Mouse (Mus musculus): ENCODE data around the gene Cst13.
"Not testable (repeated sequence)": the region's sequence is repeated elsewhere in the genome, so short reads cannot be mapped to it uniquely, and the experiment has no call there.

Cst13 gene

DNA sequence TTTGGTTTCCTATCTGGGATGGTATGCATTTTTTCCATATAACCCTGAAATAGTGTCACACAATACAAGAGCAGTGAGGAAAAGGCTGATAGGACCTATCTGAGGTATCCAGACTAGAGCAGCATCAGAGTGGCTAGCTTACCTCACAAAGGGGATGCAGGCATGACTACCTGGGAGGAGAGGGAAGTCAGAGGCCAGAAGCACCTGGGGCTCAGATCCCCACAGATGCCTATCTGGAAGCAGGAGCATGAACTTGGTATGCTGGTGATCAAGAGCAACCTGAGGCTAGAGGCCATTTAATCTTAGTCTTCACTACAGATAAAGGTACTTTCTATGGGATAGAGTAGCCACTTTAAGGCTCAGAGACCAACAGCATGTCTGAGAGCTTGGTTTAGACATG, at the start of gene Cst13:
Cst13 (plus strand) TSS at position 173 of the 400 bp plus-strand sequence.
- DNase-seq (ENCODE audit: low read depth, low spot score): no peak

DNA sequence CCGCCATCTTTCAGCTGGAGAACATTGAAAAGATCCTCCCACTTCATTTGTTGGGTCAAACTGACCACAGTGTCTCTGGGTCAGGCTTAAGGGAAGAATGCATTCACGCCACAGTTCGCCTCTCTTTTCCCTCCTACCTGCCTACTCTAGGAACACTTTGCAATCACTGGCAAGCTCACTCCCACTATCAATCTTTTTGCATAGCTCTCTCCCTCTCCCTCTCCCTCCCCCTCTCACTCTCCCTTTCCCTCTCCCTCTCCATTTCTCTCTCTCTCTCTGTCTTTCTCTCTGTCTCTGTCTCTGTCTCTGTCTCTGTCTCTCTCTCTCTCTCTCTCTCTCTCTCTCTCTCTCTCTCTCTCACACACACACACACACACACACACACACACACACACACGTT, 48.5 kb upstream of the Cst13 start, which contains the start of gene Cst11:
Cst11 (minus strand) TSS at position 101 of the 400 bp plus-strand sequence.
- DNase-seq (ENCODE audit: low read depth, low spot score): not testable (repeated sequence)

DNA sequence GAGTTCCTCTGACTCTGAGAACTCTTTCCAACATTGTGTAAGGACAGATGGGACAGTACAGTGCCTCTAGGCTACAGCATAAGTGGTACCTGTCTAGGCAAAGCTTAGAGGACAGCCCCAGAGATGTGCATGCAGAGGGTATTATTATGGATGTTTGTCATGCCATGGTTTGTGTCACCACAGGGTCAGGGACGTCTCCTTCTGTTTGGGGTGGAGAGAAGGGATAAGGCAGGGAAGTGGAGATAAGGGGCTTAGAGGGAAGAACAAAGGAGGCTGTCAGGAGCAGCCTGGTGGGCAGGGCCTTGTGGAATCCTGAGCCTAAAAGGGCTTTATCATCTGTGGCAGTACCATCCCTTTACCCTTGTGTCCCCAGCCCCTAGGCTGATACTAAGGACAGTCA, 38.2 kb upstream of the Cst13 start, which contains the start of gene 8030411F24Rik:
8030411F24Rik (plus strand) TSS at position 301 of the 400 bp plus-strand sequence.
- no peak for DNase-seq (ENCODE audit: low read depth, low spot score)

DNA sequence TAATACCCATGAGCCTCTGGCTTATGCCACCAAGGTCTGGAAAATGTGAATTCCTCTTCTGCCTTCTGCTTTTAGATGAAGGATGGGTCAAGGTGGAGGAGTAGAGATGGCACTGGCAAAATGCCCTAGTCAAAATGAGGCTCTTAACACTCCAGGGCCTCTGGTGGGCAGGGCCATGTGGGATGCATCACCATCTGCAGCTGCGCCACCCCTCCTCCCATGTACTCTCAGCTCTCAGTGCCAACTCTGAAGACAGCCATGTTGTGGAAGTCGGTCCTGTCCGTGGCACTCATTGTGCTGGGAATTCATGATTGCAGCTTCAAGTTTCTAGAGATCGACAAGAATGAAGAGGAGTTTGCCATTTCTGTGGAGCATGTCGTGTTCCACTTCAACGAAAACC, 30.7 kb upstream of the Cst13 start, which contains the start of gene Cst12:
Cst12 (plus strand) TSS at position 220 of the 400 bp plus-strand sequence.
- DNase-seq (ENCODE audit: low read depth, low spot score): no peak

DNA sequence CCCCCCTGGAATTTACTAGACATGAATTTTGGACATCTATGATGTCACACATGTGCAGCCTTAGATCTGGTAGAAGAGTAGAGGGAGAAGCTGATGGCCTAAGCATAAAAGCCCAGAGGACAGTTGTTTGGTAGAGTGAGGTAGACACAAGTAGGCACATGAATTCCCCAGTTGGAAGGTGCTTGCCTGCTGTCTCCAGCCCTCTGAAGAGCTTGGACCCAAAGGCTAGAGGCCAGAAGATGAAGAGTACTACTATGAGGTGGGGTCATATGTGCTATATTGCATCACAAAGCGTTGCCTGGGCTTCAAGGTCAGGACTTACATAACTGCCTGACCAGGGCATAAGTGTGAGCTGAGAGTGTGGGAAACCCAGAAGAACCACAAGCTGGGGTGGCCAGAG, 21.4 kb upstream of the Cst13 start, which contains the start of gene Cst8:
Cst8 (plus strand) TSS at position 301 of the 400 bp plus-strand sequence.
- DNase-seq (ENCODE audit: low read depth, low spot score): no peak

DNA sequence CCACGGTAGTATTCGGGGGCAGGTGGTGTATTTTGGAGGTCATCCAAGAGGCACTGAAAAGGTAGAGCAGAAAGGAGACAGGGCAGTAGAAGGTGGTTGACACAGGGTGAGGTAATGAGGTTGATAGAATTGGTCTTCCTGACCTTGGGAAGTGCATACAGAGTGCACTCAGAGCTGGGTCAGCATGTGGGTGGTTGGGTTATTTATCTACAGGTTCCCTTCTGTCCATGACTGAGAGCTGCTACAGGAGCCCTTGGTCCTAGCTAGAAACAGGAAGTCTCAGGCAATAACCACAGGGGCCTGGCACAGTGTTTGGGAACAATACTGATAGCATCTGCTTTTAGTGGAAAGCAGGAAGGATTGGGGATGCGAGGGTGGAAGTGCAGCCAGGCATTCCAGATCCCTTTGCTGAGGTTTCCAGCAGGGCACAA, 18.4 kb upstream of the Cst13 start:
- peak; percentile 2 for DNase-seq (ENCODE audit: low read depth, low spot score)

DNA sequence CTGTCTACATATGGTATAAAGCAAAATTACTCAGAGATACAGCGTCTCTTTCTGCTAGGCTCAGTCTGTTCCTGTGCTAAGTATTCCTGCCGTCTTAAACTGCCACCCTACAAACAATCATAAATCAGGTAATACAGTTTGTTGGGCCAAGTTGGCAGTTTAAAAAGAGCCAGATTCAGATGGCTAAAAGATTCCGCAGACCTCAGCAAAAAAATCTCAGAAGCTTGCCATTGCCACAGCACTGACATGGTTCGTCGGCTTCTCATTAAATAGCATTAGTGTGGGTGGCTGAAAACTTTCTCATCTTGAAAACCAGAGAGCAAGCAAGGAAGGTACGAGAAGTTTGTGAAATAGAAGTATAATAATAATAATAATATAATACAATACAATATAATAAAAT, 13.2 kb upstream of the Cst13 start:
- no peak for DNase-seq (ENCODE audit: low read depth, low spot score)

DNA sequence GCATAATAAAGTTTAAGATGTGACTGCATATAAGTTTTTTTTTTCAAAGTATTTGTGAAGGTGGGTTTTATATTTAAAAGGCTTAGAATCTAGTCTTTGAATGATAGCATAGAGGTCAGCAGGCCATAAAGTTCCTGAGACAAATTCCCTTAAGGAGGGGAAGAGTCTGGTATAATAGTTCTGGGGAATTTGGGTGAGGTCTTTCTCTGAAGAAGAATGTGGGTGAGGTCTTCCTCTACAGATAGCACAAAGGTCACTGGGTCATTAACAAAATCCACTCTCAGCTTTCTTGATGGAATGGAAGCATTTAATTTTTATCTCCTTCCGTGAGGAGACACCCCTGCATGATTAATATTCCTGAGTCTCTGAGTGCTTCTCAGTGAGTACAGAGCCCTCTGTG, 6.1 kb downstream of the Cst13 start:
- DNase-seq (ENCODE audit: low read depth, low spot score): no peak

DNA sequence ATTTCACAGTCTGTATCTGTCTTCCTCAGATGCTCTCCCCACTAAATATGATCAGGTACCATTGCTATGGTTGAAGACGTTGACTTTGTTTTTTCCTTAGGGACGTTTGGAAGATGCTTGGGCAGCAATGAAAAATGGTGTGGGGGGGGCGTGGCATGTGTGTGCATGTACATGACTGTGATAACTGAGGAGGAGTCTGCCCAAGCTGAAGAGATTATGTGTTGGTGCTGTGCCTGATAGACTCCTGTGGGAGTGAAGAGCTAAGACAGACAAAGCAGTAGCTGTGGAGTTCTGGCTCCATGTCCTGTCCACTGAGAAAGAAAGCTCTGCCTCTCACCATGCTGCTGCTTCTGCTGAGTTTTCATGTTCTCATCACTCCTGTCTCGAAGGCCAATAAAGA, 15.0 kb downstream of the Cst13 start, which contains the start of gene Cst9:
Cst9 (plus strand) TSS at position 236 of the 400 bp plus-strand sequence.
- DNase-seq (ENCODE audit: low read depth, low spot score): no peak

DNA sequence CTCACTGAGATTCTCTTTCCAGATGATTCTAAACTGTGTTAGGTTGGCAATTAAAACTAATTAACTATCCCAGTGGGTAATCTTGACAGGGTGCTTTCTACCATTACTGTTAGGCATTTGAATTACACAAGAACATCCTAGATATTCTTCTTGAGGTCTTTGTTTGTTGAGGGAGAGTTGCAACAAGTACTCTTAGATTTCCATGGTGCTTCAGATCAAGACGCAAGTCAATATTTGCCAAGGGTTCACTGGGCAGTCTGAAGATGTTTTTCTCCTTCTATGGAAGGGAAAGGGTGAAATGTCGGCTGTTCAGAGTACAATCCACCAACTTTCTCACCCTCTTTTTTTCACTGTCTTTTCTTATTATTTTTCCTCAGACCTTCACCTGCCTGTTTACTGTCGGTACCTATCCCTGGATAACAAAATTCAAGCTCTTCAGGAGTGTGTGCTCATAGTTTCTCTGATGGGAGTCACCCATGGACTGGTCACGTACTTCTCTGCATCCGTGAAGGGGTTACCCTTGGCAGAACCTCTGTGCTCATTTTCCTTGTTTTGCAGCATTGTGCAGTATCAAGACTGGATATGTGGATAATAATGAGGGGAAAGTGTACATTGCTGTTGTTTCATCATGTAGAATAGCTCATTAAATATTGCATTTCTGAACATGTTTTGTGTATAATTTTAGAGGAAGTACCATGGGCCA, 18.3 kb downstream of the Cst13 start:
- no peak for DNase-seq (ENCODE audit: low read depth, low spot score)

DNA sequence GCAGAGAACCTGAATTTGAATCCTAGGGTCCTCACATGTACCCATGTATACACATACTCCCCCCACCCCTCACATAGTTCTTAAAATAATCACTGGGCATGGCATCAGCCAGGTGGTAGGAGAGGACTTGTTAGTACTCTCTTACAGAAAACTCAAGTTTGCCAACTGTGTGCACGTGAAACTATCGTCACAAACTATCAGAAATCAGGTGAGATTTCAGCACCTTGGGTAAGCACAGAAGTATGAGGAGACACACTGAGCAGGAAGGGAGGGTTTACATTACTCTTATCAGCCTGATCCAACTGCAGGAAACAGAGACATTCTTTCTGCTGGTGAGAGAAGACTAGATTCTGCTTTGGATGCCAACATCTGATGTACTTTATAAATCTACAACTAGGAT, 19.3 kb downstream of the Cst13 start:
- no peak for DNase-seq (ENCODE audit: low read depth, low spot score)

DNA sequence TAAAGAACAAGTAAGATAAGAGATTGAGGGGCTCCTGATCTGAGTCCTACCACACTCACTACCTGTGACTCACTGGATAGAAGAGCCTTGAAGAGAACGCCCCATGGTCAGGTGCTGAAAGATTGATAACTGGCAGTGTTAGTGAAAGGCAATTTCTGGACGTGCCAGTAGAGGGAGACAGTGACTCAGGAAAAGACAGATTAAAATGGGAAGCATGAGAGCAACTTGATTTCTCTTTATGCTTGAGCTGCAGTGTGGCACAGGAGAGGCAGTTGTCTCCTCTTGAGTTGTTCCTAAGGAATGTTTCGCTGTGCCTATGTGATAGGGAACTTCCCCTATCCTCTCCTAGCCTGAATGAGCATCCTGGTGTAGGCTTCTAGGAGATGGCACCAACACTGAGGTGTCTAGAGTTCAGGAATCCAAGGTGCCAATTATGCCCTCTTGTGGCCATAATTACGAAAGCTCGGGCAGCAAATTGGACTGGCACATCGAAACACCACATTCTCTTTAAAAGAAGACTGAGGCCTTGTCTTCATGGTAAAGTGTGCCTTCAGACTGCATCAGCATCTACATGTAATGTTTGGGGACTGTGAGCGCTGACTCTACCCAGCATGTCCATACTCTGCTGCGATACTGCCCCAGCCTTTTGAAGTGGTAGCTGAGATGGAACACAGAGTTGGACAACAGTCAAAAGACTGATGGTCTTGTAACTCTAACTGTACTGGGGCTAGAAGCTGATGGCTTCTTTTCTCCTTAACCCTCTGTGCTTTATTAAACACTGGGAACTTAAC, 31.4 kb downstream of the Cst13 start:
- DNase-seq (ENCODE audit: low read depth, low spot score): peak; percentile 58

DNA sequence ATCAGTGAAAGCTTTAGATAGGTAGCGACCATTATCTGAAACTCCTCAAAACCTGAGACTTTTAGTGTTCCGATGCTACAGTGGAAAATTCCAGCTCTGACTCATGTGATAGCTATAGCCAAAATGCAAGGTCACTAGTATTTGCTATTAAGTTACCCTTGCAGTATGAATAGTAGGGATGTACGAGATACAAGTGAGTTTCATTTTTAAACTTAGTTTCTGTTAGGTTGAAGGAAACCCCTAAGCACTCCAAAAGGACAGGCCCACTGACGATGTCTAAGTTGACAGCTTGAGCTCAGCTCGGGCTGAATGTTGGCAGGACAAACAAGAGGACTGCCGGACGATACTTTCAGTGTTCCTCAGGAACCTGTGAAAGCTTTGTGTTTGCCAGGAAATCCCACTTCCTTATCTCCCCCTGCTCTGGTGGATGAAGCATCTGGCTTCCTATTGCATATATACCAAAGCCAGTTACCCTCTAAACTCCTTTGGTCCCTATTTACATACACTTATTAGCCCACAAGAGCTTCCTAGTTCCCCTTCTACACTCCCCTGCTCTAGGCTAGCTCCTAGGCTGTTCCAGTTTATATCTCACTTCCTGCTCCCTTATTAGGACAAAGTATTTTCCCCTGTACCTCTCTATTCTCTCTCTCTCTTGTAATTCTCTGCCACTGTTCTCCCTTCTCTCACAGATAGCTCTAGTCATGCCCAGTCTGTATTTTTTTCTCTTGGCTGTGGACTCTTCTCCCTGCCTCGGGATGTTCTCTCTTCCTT, 36.9 kb downstream of the Cst13 start:
- no peak for DNase-seq (ENCODE audit: low read depth, low spot score)

DNA sequence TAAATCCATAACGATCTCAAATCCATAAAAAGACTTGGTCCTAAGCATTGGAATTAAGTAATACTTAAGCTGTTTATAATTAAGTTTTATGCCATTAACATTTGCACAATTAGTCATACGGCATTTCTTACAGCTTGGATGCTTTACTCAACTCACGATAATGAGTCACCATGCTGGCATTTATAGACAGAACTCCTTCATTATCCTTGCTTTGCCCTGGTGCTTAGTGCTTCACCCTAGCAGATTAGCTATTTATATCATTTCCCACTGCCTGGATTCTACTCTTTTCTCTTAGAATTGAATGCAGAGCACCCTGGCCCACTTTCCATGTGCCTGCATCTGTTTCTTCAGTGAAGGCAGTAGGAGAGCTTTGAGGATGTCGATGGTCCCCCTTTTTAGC, 37.6 kb downstream of the Cst13 start:
- no peak for DNase-seq (ENCODE audit: low read depth, low spot score)

DNA sequence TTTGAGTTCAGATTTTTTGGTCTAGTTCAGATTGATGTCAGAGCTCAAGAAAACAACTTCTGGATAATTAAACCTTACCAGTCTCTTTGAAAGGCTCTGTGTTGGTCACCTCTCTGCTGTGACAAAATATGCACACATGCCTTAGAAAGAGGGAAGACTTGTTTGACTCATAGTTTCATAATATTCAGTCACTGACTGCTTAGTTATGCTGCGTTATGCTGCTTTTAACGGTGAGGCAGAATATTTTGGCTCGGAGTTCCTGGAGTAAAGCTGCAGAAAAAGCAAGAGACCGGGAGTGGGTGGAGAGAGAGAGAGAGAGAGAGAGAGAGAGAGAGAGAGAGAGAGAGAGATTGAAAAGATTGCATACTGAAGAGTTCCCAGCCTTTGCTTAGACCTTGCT, 41.1 kb downstream of the Cst13 start:
- DNase-seq (ENCODE audit: low read depth, low spot score): no peak

DNA sequence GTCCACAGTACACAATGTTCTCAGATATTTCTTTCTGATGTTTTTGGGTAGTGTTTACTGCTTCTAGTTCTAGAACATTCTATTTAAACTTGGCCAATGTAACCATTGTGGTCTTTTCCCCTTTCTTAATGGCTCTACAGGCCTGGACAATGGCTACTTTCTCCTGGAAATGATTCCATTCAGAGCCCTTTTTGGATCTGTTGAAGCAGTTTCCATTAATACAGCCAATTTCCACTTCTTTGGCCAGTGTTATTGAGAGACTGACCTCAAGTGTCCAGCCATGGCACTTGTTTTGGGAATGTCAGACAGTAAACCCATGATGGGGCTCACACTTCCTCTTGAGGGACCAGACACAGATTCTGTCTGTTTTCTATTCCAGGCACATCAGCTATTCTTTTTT, 41.8 kb downstream of the Cst13 start:
- no peak for DNase-seq (ENCODE audit: low read depth, low spot score)

DNA sequence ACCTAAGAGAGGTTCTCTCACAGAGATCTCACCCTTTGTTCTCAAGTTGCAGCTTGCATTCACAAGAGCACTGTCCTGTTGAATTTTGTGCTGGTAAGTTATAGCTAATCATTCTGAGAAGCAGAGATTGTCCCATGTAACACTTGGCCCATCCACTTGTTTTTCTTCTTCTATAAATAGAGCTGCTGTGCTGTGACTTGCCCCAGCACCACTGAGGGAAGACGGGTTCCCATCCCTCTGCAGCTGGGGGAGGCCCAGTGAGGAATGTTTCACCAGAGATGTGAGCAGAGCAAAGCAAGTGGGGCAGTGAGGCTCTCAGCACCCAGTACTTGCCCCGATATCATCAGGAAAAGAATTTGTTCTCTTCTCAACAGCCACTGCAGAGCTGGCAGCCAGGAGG, 45.1 kb downstream of the Cst13 start, which contains the start of gene 9230104L09Rik:
9230104L09Rik (minus strand) TSS at position 73 of the 400 bp plus-strand sequence.
- no peak for DNase-seq (ENCODE audit: low read depth, low spot score)

DNA sequence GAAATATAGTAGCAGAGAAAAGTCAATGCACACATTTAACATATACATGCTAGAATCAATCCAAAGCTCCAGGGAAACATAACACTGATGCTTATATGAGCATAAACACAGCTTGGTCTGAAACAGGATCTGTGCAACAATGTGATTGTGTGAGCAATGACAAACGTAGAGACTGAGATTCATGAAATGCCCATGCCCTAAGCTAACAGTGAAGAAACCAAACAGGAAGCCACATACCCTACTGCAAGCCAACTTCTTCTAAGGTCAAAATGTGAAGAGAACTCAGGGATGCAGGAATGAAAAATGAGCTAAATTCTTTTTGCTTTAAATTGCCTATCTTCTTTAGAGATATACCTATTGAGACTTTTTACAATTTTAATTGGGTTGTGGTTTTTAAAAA, 49.1 kb downstream of the Cst13 start:
- DNase-seq (ENCODE audit: low read depth, low spot score): no peak

DNA sequence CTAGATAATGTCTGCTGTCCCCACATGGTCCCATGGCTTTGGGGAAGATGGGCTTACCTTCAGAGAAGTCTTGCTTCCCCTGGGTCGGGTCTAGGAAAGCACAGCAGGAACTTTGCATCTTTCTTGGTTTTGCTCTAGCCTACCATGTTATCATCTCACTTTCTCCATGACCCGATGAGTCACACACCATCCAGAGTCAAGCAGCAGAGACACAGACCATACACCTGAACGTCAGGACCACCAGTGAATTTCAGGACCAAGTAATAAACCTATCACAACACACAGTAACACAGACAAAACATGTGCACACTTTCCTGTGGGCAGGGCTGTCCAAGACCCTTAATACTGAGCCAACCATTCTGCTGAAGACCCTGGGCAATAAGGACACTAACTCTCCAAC, 50.6 kb downstream of the Cst13 start:
- no peak for DNase-seq (ENCODE audit: low read depth, low spot score)

DNA sequence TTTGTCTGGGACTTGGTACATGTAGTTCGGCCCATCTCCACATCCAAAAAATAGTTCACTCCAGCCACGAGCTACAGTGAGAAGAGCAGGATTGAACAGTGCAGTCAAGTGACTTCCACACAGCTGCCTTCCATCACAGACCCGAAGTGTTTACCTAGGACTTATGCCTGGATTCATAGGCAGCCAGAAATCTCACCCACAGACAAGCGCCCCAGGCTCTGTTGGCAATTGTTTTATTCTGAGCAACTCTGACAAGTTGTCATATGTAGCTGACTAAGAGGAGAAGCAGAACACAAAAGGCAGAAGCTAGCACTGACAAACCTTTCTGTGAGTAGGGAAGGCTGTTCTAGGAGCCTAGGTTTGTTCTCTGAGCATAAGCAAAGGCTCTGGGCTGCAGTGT, 53.0 kb downstream of the Cst13 start:
- DNase-seq (ENCODE audit: low read depth, low spot score): no peak

DNA sequence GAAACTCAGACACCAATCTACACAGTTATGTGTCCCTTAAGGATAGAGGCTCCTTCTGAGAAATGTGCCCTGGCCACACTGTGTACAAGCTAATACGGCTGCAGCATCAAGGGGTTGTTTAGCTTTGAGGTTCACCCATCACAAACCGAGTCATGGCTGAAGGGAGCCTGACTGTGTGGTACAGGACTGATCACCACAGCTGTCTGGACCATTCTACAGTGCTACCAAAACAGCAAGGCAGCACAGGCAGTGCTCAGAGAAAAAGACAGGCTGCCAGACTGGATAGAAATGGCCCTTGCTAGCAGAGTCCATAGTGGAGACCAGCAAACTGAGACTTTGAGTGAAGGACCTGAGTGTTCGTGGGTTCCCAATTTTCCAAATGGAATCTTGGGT, 54.3 kb downstream of the Cst13 start:
- DNase-seq (ENCODE audit: low read depth, low spot score): no peak
